Mouse (Mus musculus) heart, postnatal 0 days (tissue): ENCODE data around the gene Plekha5.

Experiments
- CTCF ChIP-seq: IDR thresholded peaks from 2 replicates; pipeline ENCODE4 v1.5.1; 2016; ENCODE audit warnings: antibody characterized with exemption, control low read depth, low read depth
- EP300 ChIP-seq: IDR thresholded peaks from 2 replicates; pipeline ENCODE4 v1.6.1; 2016; ENCODE audit warnings: antibody characterized with exemption, low read depth

DNA sequence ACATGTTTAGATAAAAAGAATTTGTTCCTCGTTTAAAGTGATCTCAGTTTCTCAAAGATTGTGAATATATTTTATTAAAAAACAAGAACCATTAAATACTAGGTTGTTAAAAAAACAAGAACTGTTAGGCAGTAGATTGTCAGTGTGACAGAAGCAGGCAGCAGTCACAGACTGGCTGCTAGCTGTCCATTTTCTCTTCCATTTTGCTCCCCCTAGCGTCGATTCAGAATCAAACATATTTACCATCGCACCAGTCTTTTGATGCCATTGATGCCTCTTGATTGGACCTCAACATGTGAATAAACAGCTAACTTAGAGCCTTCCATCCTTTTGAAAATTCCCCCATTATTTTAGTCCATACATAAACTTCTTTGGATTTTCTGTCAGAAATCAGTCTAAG is 130.4 kb downstream of the Plekha5 start:
- TF ChIP-seq EP300 (no peak), CTCF (peak; percentile 55)
